Mouse (Mus musculus): ENCODE measurements around the gene Ranbp3. TPM values are rescaled to one million over a fixed set of nuclear protein-coding genes. Genes with fewer than 3 reads are reported as not detected.

The Ranbp3 gene
- total and polyA plus RNA-seq, 3 experiments: 77.9 to 86.0 (median 79.5) TPM

Other genes starting within 250 kb of the Ranbp3 start
- 31.6 and 41.1 TPM in 2 replicates for gene Ptprs, start 196.8 kb upstream of the Ranbp3 start, total RNA-seq (2012; rRNA removed)
- 10.4 and 11.3 TPM in 2 replicates for gene Ptprs, start 196.8 kb upstream of the Ranbp3 start, total RNA-seq (2014; rRNA removed)
- 20.7 and 27.0 TPM in 2 replicates for gene Ptprs, start 196.8 kb upstream of the Ranbp3 start, polyA plus RNA-seq (2012; ENCODE audit: insufficient read length, low read depth)
- gene Znrf4, start 160.9 kb upstream of the Ranbp3 start, total RNA-seq (2012; rRNA removed): not detected in 2 replicates
- gene Znrf4, start 160.9 kb upstream of the Ranbp3 start, total RNA-seq (2014; rRNA removed): not detected in 2 replicates
- not detected in 2 replicates for gene Znrf4, start 160.9 kb upstream of the Ranbp3 start, polyA plus RNA-seq (2012; ENCODE audit: insufficient read length, low read depth)
- 0.42 TPM in 2 replicates for gene Gm20219, start 118.9 kb upstream of the Ranbp3 start, total RNA-seq (2012; rRNA removed)
- not detected in 2 replicates for gene Gm20219, start 118.9 kb upstream of the Ranbp3 start, total RNA-seq (2014; rRNA removed)
- 1.4 and 1.6 TPM in 2 replicates for gene Gm20219, start 118.9 kb upstream of the Ranbp3 start, polyA plus RNA-seq (2012; ENCODE audit: insufficient read length, low read depth)
- gene Safb2, start 88.7 kb upstream of the Ranbp3 start, total RNA-seq (2012; rRNA removed): 74.0 and 85.7 TPM in 2 replicates
- 13.8 and 16.3 TPM in 2 replicates for gene Safb2, start 88.7 kb upstream of the Ranbp3 start, total RNA-seq (2014; rRNA removed)
- 170 and 244 TPM in 2 replicates for gene Safb2, start 88.7 kb upstream of the Ranbp3 start, polyA plus RNA-seq (2012; ENCODE audit: insufficient read length, low read depth)
- gene Safb, start 88.5 kb upstream of the Ranbp3 start, total RNA-seq (2012; rRNA removed): 75.9 and 88.5 TPM in 2 replicates
- 19.7 and 25.4 TPM in 2 replicates for gene Safb, start 88.5 kb upstream of the Ranbp3 start, total RNA-seq (2014; rRNA removed)
- 135 and 142 TPM in 2 replicates for gene Safb, start 88.5 kb upstream of the Ranbp3 start, polyA plus RNA-seq (2012; ENCODE audit: insufficient read length, low read depth)
- 249 and 272 TPM in 2 replicates for gene 2410015M20Rik, start 63.5 kb upstream of the Ranbp3 start, total RNA-seq (2012; rRNA removed)
- gene 2410015M20Rik, start 63.5 kb upstream of the Ranbp3 start, total RNA-seq (2014; rRNA removed): 154 TPM in 2 replicates
- 178 and 202 TPM in 2 replicates for gene 2410015M20Rik, start 63.5 kb upstream of the Ranbp3 start, polyA plus RNA-seq (2012; ENCODE audit: insufficient read length, low read depth)
- gene Rpl36, start 59.9 kb upstream of the Ranbp3 start, total RNA-seq (2012; rRNA removed): 4,187 and 4,995 TPM in 2 replicates
- gene Rpl36, start 59.9 kb upstream of the Ranbp3 start, total RNA-seq (2014; rRNA removed): 1,342 and 1,734 TPM in 2 replicates
- gene Rpl36, start 59.9 kb upstream of the Ranbp3 start, polyA plus RNA-seq (2012; ENCODE audit: insufficient read length, low read depth): 1,364 and 1,412 TPM in 2 replicates
- gene Lonp1, start 46.4 kb upstream of the Ranbp3 start, total RNA-seq (2012; rRNA removed): 115 and 151 TPM in 2 replicates
- 65.4 and 69.6 TPM in 2 replicates for gene Lonp1, start 46.4 kb upstream of the Ranbp3 start, total RNA-seq (2014; rRNA removed)
- 99.4 and 112 TPM in 2 replicates for gene Lonp1, start 46.4 kb upstream of the Ranbp3 start, polyA plus RNA-seq (2012; ENCODE audit: insufficient read length, low read depth)
- 0.21 and 0.25 TPM in 2 replicates for gene Catsperd, start 45.2 kb upstream of the Ranbp3 start, total RNA-seq (2012; rRNA removed)
- 0.16 and 0.49 TPM in 2 replicates for gene Catsperd, start 45.2 kb upstream of the Ranbp3 start, total RNA-seq (2014; rRNA removed)
- 0.36 and 0.45 TPM in 2 replicates for gene Catsperd, start 45.2 kb upstream of the Ranbp3 start, polyA plus RNA-seq (2012; ENCODE audit: insufficient read length, low read depth)
- 201 and 207 TPM in 2 replicates for gene Ndufa11, start 44.5 kb downstream of the Ranbp3 start, total RNA-seq (2012; rRNA removed)
- 97.9 and 124 TPM in 2 replicates for gene Ndufa11, start 44.5 kb downstream of the Ranbp3 start, total RNA-seq (2014; rRNA removed)
- 131 and 155 TPM in 2 replicates for gene Ndufa11, start 44.5 kb downstream of the Ranbp3 start, polyA plus RNA-seq (2012; ENCODE audit: insufficient read length, low read depth)
- gene Vmac, start 44.7 kb downstream of the Ranbp3 start, total RNA-seq (2012; rRNA removed): 3.5 and 5.1 TPM in 2 replicates
- 3.2 and 4.2 TPM in 2 replicates for gene Vmac, start 44.7 kb downstream of the Ranbp3 start, total RNA-seq (2014; rRNA removed)
- gene Vmac, start 44.7 kb downstream of the Ranbp3 start, polyA plus RNA-seq (2012; ENCODE audit: insufficient read length, low read depth): 3.4 and 3.7 TPM in 2 replicates
- gene Nrtn, start 84.2 kb downstream of the Ranbp3 start, total RNA-seq (2012; rRNA removed): 0.25 and 0.34 TPM in 2 replicates
- gene Nrtn, start 84.2 kb downstream of the Ranbp3 start, total RNA-seq (2014; rRNA removed): not detected in 2 replicates
- gene Nrtn, start 84.2 kb downstream of the Ranbp3 start, polyA plus RNA-seq (2012; ENCODE audit: insufficient read length, low read depth): not detected in 2 replicates
- 57.5 and 62.1 TPM in 2 replicates for gene Dus3l, start 91.5 kb downstream of the Ranbp3 start, total RNA-seq (2012; rRNA removed)
- gene Dus3l, start 91.5 kb downstream of the Ranbp3 start, total RNA-seq (2014; rRNA removed): 32.0 and 35.8 TPM in 2 replicates
- gene Dus3l, start 91.5 kb downstream of the Ranbp3 start, polyA plus RNA-seq (2012; ENCODE audit: insufficient read length, low read depth): 54.3 and 57.7 TPM in 2 replicates
- gene Prr22, start 97.0 kb downstream of the Ranbp3 start, total RNA-seq (2012; rRNA removed): 0.71 and 0.93 TPM in 2 replicates
- 0.15 and 0.18 TPM in 2 replicates for gene Prr22, start 97.0 kb downstream of the Ranbp3 start, total RNA-seq (2014; rRNA removed)
- 1.3 and 1.6 TPM in 2 replicates for gene Prr22, start 97.0 kb downstream of the Ranbp3 start, polyA plus RNA-seq (2012; ENCODE audit: insufficient read length, low read depth)
- gene Rfx2, start 157.7 kb downstream of the Ranbp3 start, total RNA-seq (2012; rRNA removed): 0.46 and 1.1 TPM in 2 replicates
- gene Rfx2, start 157.7 kb downstream of the Ranbp3 start, total RNA-seq (2014; rRNA removed): 0.16 TPM in 1 of 2 replicates, not detected in the other
- gene Rfx2, start 157.7 kb downstream of the Ranbp3 start, polyA plus RNA-seq (2012; ENCODE audit: insufficient read length, low read depth): 0.34 and 0.35 TPM in 2 replicates
- not detected in 2 replicates for gene Acsbg2, start 201.2 kb downstream of the Ranbp3 start, total RNA-seq (2012; rRNA removed)
- gene Acsbg2, start 201.2 kb downstream of the Ranbp3 start, total RNA-seq (2014; rRNA removed): not detected in 2 replicates
- not detected in 2 replicates for gene Acsbg2, start 201.2 kb downstream of the Ranbp3 start, polyA plus RNA-seq (2012; ENCODE audit: insufficient read length, low read depth)
- gene 1700061G19Rik, start 202.2 kb downstream of the Ranbp3 start, total RNA-seq (2012; rRNA removed): 0.08 TPM in 1 of 2 replicates, not detected in the other
- gene 1700061G19Rik, start 202.2 kb downstream of the Ranbp3 start, total RNA-seq (2014; rRNA removed): not detected in 2 replicates
- gene 1700061G19Rik, start 202.2 kb downstream of the Ranbp3 start, polyA plus RNA-seq (2012; ENCODE audit: insufficient read length, low read depth): 0.29 and 0.35 TPM in 2 replicates

Data from CH12.LX (cell line).